ENCODE assay signal across 11 mouse cellular contexts in the genomic region with DNA sequence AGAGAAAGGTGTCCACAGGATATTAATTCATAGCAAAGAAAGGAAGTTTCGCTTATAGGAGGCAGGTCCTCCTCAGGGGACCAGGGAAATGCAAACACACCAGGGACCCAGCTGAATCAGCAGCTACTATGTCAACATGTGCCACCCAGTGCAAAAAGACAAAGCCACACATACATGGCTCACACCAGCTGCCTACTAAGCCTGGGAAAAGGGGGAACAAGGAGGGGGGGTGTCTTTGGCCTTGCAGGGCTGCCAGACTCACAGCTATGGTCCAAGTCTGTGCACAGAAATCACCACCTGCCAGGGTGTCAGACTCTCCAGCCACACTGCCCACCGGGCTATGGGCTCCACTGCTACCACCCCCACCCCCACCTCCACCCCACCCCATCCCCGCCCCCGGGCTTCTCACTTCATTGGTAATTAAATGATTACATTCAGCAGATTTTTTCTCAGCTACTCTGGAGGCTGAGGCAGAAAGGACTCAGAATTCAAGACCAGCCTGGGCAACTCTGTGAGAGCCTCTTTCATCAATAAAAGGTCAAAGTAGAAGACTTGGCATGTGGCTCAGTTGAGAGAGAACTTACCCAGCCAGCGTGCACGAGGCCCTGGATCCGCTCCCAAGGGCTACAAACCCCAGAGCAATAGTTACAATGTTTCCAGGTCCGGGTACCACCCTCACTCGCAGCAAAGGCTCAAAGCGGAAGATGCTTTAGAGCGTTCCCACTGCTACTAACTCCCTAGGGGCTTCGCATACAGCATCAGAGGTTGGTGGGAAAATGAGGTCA. TPM values are rescaled to one million over a fixed set of nuclear protein-coding genes. Genes with fewer than 3 reads are reported as not detected.
A peak's percentile ranks its signal among the peaks of the same experiment; 100 is the strongest.
DNase-seq lines count a peak whose midpoint lies in the region; ATAC-seq and TF ChIP-seq lines count a peak whose summit lies in the region.
"Had no signal": no experiment of that assay in that cellular context is flagged by ENCODE, and none has a peak within 500 bp of the region (broad histone marks: within the 10 kb centered on the region; RNA-seq: fewer than 3 reads in every experiment).

No protein-coding gene starts in this region.

- no peak for ATAC-seq in kidney, embryonic 14.5 days (ENCODE audit: low FRiP score, low TSS enrichment)
- peak; percentile 21; the same call in 1 of the 2 replicates for ATAC-seq in hindbrain, embryonic 12.5 days (ENCODE audit: low FRiP score)
- ATAC-seq: activated CD4-positive, CD25-positive, alpha-beta regulatory T cell, adult 4 months had no signal

- peak overlapping the region; percentile 1; the same call in 1 of the 2 replicates for H3K27ac ChIP-seq in kidney, adult 2 months (ENCODE audit: insufficient read depth, low read depth, low read length)
- H3K27ac ChIP-seq in kidney, embryonic 14.5 days (ENCODE audit: low read depth, low read length), result no peak overlapping the region
- peak overlapping the region; percentile 63; the same call in 1 of the 2 replicates for H3K27ac ChIP-seq in embryonic facial prominence, embryonic 10.5 days (replicated peaks)
- H3K27ac ChIP-seq in hindbrain, embryonic 12.5 days, result peak overlapping the region; percentile 73

- TF ChIP-seq CTCF in kidney, adult 2 months (conservative IDR thresholded peaks at IDR 0.05; ENCODE audit: insufficient read depth, insufficient read length, low read depth, low read length), result no peak

- H3ac ChIP-seq in myocyte (ENCODE audit: control insufficient read depth, insufficient read length), result no peak overlapping the region

- peaks cover 58% of the 10 kb centered on the region for H3K4me1 ChIP-seq in kidney, adult 2 months (ENCODE audit: control insufficient read depth, insufficient read depth, low read length)
- H3K4me1 ChIP-seq in kidney, embryonic 14.5 days (ENCODE audit: control insufficient read depth, insufficient read depth, low read length), result peaks cover 84% of the 10 kb centered on the region
- H3K4me1 ChIP-seq in embryonic facial prominence, embryonic 10.5 days, result peaks cover 92% of the 10 kb centered on the region
- H3K4me1 ChIP-seq in hindbrain, embryonic 12.5 days, result peaks cover 86% of the 10 kb centered on the region

- no peak for TF ChIP-seq POLR2A in kidney, adult 2 months (IDR thresholded peaks at IDR 0.05; ENCODE audit: low read depth, low read length)
- no peak for TF ChIP-seq POLR2A in myocyte (IDR thresholded peaks at IDR 0.05; ENCODE audit: insufficient read length, low read depth)

- H3K9me3 ChIP-seq in kidney, embryonic 14.5 days (ENCODE audit: control insufficient read depth, low read length), result no peaks in the 10 kb centered on the region
- H3K9me3 ChIP-seq in embryonic facial prominence, embryonic 10.5 days, result no peaks in the 10 kb centered on the region
- no peaks in the 10 kb centered on the region for H3K9me3 ChIP-seq in hindbrain, embryonic 12.5 days (replicated peaks)

- no peaks in the 10 kb centered on the region for H3K27me3 ChIP-seq in kidney, adult 2 months (replicated peaks; ENCODE audit: control insufficient read depth, insufficient read depth, low read length)
- no peaks in the 10 kb centered on the region for H3K27me3 ChIP-seq in kidney, embryonic 14.5 days (ENCODE audit: control insufficient read depth, insufficient read depth, low read length)
- no peaks in the 10 kb centered on the region for H3K27me3 ChIP-seq in embryonic facial prominence, embryonic 10.5 days (replicated peaks; ENCODE audit: low read depth, poor library complexity, severe bottlenecking)
- no peaks in the 10 kb centered on the region for H3K27me3 ChIP-seq in hindbrain, embryonic 12.5 days
- no peaks in the 10 kb centered on the region for H3K27me3 ChIP-seq in myocyte (ENCODE audit: control insufficient read depth, insufficient read depth, insufficient read length)
- H3K27me3 ChIP-seq: CH12.LX had no signal

- WGBS in kidney, adult 2 months, result 49% methylated on average over 12 of the region's 12 CpGs
- 54% methylated on average over 12 of the region's 12 CpGs for WGBS in kidney, embryonic 14.5 days
- WGBS in embryonic facial prominence, embryonic 10.5 days, result 62% methylated on average over 12 of the region's 12 CpGs
- 43% methylated on average over 12 of the region's 12 CpGs for WGBS in hindbrain, embryonic 12.5 days

- H3K36me3 ChIP-seq in kidney, adult 2 months (ENCODE audit: control insufficient read depth, insufficient read depth, low read length), result no peaks in the 10 kb centered on the region
- H3K36me3 ChIP-seq in kidney, embryonic 14.5 days (ENCODE audit: control insufficient read depth, insufficient read depth, low read length), result no peaks in the 10 kb centered on the region
- H3K36me3 ChIP-seq in embryonic facial prominence, embryonic 10.5 days (replicated peaks), result peaks cover 14% of the 10 kb centered on the region; the same call in 1 of the 2 replicates
- no peaks in the 10 kb centered on the region for H3K36me3 ChIP-seq in hindbrain, embryonic 12.5 days
- H3K36me3 ChIP-seq in myocyte (ENCODE audit: control insufficient read depth, insufficient read depth), result no peaks in the 10 kb centered on the region

- peaks cover 95% of the 10 kb centered on the region for H3K79me2 ChIP-seq in myocyte (ENCODE audit: control insufficient read depth, insufficient read depth)

- H3K4me2 ChIP-seq in kidney, embryonic 14.5 days (replicated peaks; ENCODE audit: low read depth, low read length), result no peak overlapping the region
- H3K4me2 ChIP-seq in hindbrain, embryonic 12.5 days (replicated peaks), result peak overlapping the region; percentile 19; the same call in 1 of the 2 replicates
- no peak overlapping the region for H3K4me2 ChIP-seq in myocyte (ENCODE audit: low read depth)

- H3K4me3 ChIP-seq in kidney, adult 2 months (ENCODE audit: insufficient read depth, low read depth, low read length), result no peak overlapping the region
- no peak overlapping the region for H3K4me3 ChIP-seq in kidney, embryonic 14.5 days (ENCODE audit: low read length)
- no peak overlapping the region for H3K4me3 ChIP-seq in embryonic facial prominence, embryonic 10.5 days
- no peak overlapping the region for H3K4me3 ChIP-seq in hindbrain, embryonic 12.5 days
- H3K4me3 ChIP-seq in myocyte, result no peak overlapping the region

- H3K9ac ChIP-seq in kidney, embryonic 14.5 days (ENCODE audit: low read depth, low read length), result no peak overlapping the region
- no peak overlapping the region for H3K9ac ChIP-seq in hindbrain, embryonic 12.5 days

- DNase-seq in kidney, adult 2 months, result peak; percentile 79
- no peak for DNase-seq in embryonic facial prominence, embryonic 10.5 days (ENCODE audit: low spot score)
- DNase-seq in urinary bladder, postnatal 14 days (ENCODE audit: low spot score), result no peak
- no peak for DNase-seq in yolk sac, embryonic 10.5 days (ENCODE audit: low spot score)
- no peak for DNase-seq in thymus, postnatal 4 days
- DNase-seq: right cerebral cortex, postnatal 4 days had no signal

TF ChIP-seq in myocyte, 11 proteins besides CTCF, POLR2A, EP300 and RAD21:
- no peak for TF ChIP-seq POLR2AphosphoS2 (IDR thresholded peaks at IDR 0.05; ENCODE audit: insufficient read length, low read depth)
- TF ChIP-seq MYOD1 (IDR thresholded peaks at IDR 0.05; ENCODE audit: control insufficient read depth in 1 of 3, insufficient read length in 2 of 3, low read depth in 2 of 3), result peak in 2 of 3 experiments; percentile 49 to 72
- TF ChIP-seq MYOG (IDR thresholded peaks at IDR 0.05; ENCODE audit: control insufficient read depth in 1 of 3, insufficient read depth in 1 of 3, insufficient read length in 2 of 3, low read depth in 2 of 3), result peak in 2 of 3 experiments; percentile 27 to 58

RNA-seq across cellular contexts. Expression of a gene that starts 6.0 kb away (rescaled TPM):
- polyA plus RNA-seq in kidney, adult 2 months (2012; rRNA removed), result 32.0 and 38.8 TPM in 2 replicates
- 34.6 and 35.0 TPM in 2 replicates for polyA plus RNA-seq in kidney, embryonic 14.5 days (2014; fragmentation: Nextera tagmentation; extraction: Ambion mirVana)
- 19.2 and 19.8 TPM in 2 replicates for polyA plus RNA-seq in embryonic facial prominence, embryonic 10.5 days (2016; fragmentation: Nextera tagmentation; extraction: Ambion mirVana)
- polyA plus RNA-seq in hindbrain, embryonic 12.5 days (2016; fragmentation: Nextera tagmentation; extraction: Ambion mirVana), result 30.2 and 31.0 TPM in 2 replicates
- 127 TPM for polyA plus RNA-seq in myocyte (2012; fragmentation: generic; extraction: Trizol)
